ENCODE assay signal across 23 mouse cellular contexts in genomic region chr5:127217725-127218124, GRCm38 (mm10). TPM values are rescaled to one million over a fixed set of nuclear protein-coding genes. Genes with fewer than 3 reads are reported as not detected.
DNase-seq lines count a peak whose midpoint lies in the region; ATAC-seq and TF ChIP-seq lines count a peak whose summit lies in the region.
"Had no signal": no experiment of that assay in that cellular context is flagged by ENCODE, and none has a peak within 500 bp of the region (broad histone marks: within the 10 kb centered on the region; RNA-seq: fewer than 3 reads in every experiment).

No protein-coding gene starts in this region.

- intact Hi-C loops in heart, adult 2 months (cut with DNase I) = no loop called here
- intact Hi-C loops in heart, postnatal 14 days (cut with DNase I) = no loop called here

- no peak for DNase-seq in heart, adult 2 months
- no peak for DNase-seq in heart, postnatal 14 days
- no peak for DNase-seq in liver, embryonic 14.5 days (ENCODE audit: low read depth in 3 of 3, low spot score in 3 of 3)
- no peak for DNase-seq in liver, postnatal 0 days
- peak; percentile 41 for DNase-seq in ES-CJ7 (ENCODE audit: low read depth, low spot score)
- no peak for DNase-seq in thymus, adult 18-20 months
- DNase-seq in thymus, postnatal 0 days (ENCODE audit: low spot score) = no peak
- DNase-seq: adrenal gland, postnatal 25 days; B cell, adult 2 months; cerebellum, postnatal 10 days; heart, postnatal 10 days; kidney, adult 11 months; liver, embryonic 13.5 days; lung, postnatal 36 days; midbrain, embryonic 14.5 days; right cerebral cortex, postnatal 14 days had no signal

- no peaks in the 10 kb centered on the region for H3K36me3 ChIP-seq in heart, adult 2 months (ENCODE audit: control insufficient read depth, insufficient read depth, low read length)
- no peaks in the 10 kb centered on the region for H3K36me3 ChIP-seq in liver, embryonic 14.5 days (replicated peaks; ENCODE audit: control insufficient read depth, insufficient read depth, low read depth)
- H3K36me3 ChIP-seq in liver, postnatal 0 days (replicated peaks; ENCODE audit: insufficient read depth, low read length) = no peaks in the 10 kb centered on the region
- H3K36me3 ChIP-seq in E14TG2a.4 (ENCODE audit: insufficient read depth, low read length) = no peaks in the 10 kb centered on the region
- H3K36me3 ChIP-seq: forebrain, embryonic 10.5 days; heart, embryonic 12.5 days; kidney, embryonic 15.5 days; liver, embryonic 13.5 days; neural tube, embryonic 12.5 days had no signal

- no peak overlapping the region for H3K27ac ChIP-seq in heart, adult 2 months
- H3K27ac ChIP-seq in liver, embryonic 14.5 days = no peak overlapping the region
- no peak overlapping the region for H3K27ac ChIP-seq in liver, postnatal 0 days (ENCODE audit: low read depth)
- H3K27ac ChIP-seq: forebrain, embryonic 10.5 days; kidney, embryonic 15.5 days; liver, embryonic 13.5 days; neural tube, embryonic 12.5 days had no signal

- no peak overlapping the region for H3K9ac ChIP-seq in heart, adult 2 months (ENCODE audit: low read depth, low read length)
- H3K9ac ChIP-seq in liver, embryonic 14.5 days (replicated peaks) = no peak overlapping the region
- H3K9ac ChIP-seq in liver, postnatal 0 days (replicated peaks) = no peak overlapping the region
- H3K9ac ChIP-seq: heart, embryonic 12.5 days; kidney, embryonic 15.5 days; liver, embryonic 13.5 days; neural tube, embryonic 12.5 days had no signal

- no peak overlapping the region for H3K4me3 ChIP-seq in heart, adult 2 months
- H3K4me3 ChIP-seq in liver, embryonic 14.5 days (ENCODE audit: insufficient read depth in 1 of 2, low read depth in 2 of 2, low read length in 2 of 2) = no peak overlapping the region
- H3K4me3 ChIP-seq in liver, postnatal 0 days (ENCODE audit: low read depth, low read length) = no peak overlapping the region
- H3K4me3 ChIP-seq in E14TG2a.4 (replicated peaks; ENCODE audit: low read length) = no peak overlapping the region
- H3K4me3 ChIP-seq: forebrain, embryonic 10.5 days; heart, embryonic 12.5 days; kidney, embryonic 15.5 days; liver, embryonic 13.5 days; megakaryocyte, embryonic 14.5 days; neural tube, embryonic 12.5 days had no signal

- no peaks in the 10 kb centered on the region for H3K79me2 ChIP-seq in heart, adult 2 months (replicated peaks; ENCODE audit: control insufficient read depth, insufficient read depth, low read length)

- H3K4me2 ChIP-seq in liver, embryonic 14.5 days (ENCODE audit: low read depth) = no peak overlapping the region
- H3K4me2 ChIP-seq in liver, postnatal 0 days (ENCODE audit: low read depth, low read length) = no peak overlapping the region
- H3K4me2 ChIP-seq: heart, embryonic 12.5 days; kidney, embryonic 15.5 days; liver, embryonic 13.5 days; neural tube, embryonic 12.5 days had no signal

- no peaks in the 10 kb centered on the region for H3K9me3 ChIP-seq in liver, embryonic 14.5 days (ENCODE audit: control insufficient read depth, low read length)
- 0 out of 2 replicates have a peak, but pooled peaks cover 9% of the 10 kb centered on the region for H3K9me3 ChIP-seq in liver, postnatal 0 days (ENCODE audit: low read length)
- peaks cover 15% of the 10 kb centered on the region for H3K9me3 ChIP-seq in E14TG2a.4 (ENCODE audit: low read length)

- no peaks in the 10 kb centered on the region for H3K4me1 ChIP-seq in heart, adult 2 months (ENCODE audit: control insufficient read depth, insufficient read depth, low read length)
- H3K4me1 ChIP-seq in liver, embryonic 14.5 days (replicated peaks; ENCODE audit: control insufficient read depth in 2 of 2, insufficient read depth in 2 of 2, low read length in 1 of 2) = no peaks in the 10 kb centered on the region
- no peaks in the 10 kb centered on the region for H3K4me1 ChIP-seq in liver, postnatal 0 days (ENCODE audit: insufficient read depth)
- peaks cover 4% of the 10 kb centered on the region for H3K4me1 ChIP-seq in E14TG2a.4 (replicated peaks; ENCODE audit: low read depth, low read length)
- H3K4me1 ChIP-seq: heart, embryonic 12.5 days; kidney, embryonic 15.5 days; liver, embryonic 13.5 days; megakaryocyte, embryonic 14.5 days; neural tube, embryonic 12.5 days had no signal

- no peak for TF ChIP-seq EP300 in heart, adult 2 months (IDR thresholded peaks at IDR 0.05; ENCODE audit: insufficient read depth, low read depth, low read length)
- no peak for TF ChIP-seq EP300 in liver, embryonic 14.5 days (IDR thresholded peaks at IDR 0.05; ENCODE audit: low read depth)
- TF ChIP-seq EP300 in liver, postnatal 0 days (IDR thresholded peaks at IDR 0.05; ENCODE audit: low read depth) = no peak

- no peak for TF ChIP-seq POLR2A in heart, adult 2 months (IDR thresholded peaks at IDR 0.05; ENCODE audit: insufficient read depth, low read depth, low read length)

- H3K27me3 ChIP-seq in heart, adult 2 months (ENCODE audit: control insufficient read depth, insufficient read depth, low read length) = no peaks in the 10 kb centered on the region
- no peaks in the 10 kb centered on the region for H3K27me3 ChIP-seq in liver, embryonic 14.5 days (ENCODE audit: control insufficient read depth, insufficient read depth, low read length)
- H3K27me3 ChIP-seq in liver, postnatal 0 days (ENCODE audit: insufficient read depth, low read length) = no peaks in the 10 kb centered on the region
- peaks cover 8% of the 10 kb centered on the region for H3K27me3 ChIP-seq in E14TG2a.4 (ENCODE audit: insufficient read depth, low read length)
- H3K27me3 ChIP-seq: CH12.LX; heart, embryonic 12.5 days; kidney, embryonic 15.5 days; liver, embryonic 13.5 days; megakaryocyte, embryonic 14.5 days; neural tube, embryonic 12.5 days had no signal

- 0 out of 2 replicates have a peak, but pooled peaks have one; percentile 15 for TF ChIP-seq CTCF in heart, adult 2 months (IDR thresholded peaks at IDR 0.05)
- TF ChIP-seq CTCF in liver, embryonic 14.5 days (IDR thresholded peaks at IDR 0.05; ENCODE audit: low read depth) = peak; percentile 44
- no peak for TF ChIP-seq CTCF in liver, postnatal 0 days (IDR thresholded peaks at IDR 0.05; ENCODE audit: low read depth)
- peak; percentile 37 for TF ChIP-seq CTCF in E14TG2a.4 (conservative IDR thresholded peaks at IDR 0.05; ENCODE audit: low read length)

- 64% methylated on average over 6 of the region's 6 CpGs for WGBS in heart, adult 2 months
- WGBS in liver, embryonic 14.5 days (ENCODE audit: insufficient replicate concordance) = 49% methylated on average over 6 of the region's 6 CpGs
- WGBS in liver, postnatal 0 days (ENCODE audit: insufficient replicate concordance) = 63% methylated on average over 6 of the region's 6 CpGs

- ATAC-seq in liver, embryonic 14.5 days (ENCODE audit: insufficient read depth) = no peak
- no peak for ATAC-seq in liver, postnatal 0 days

RNA-seq across cellular contexts. Expression of gene Tmem132c, which starts 23.9 kb away (rescaled TPM):
- under 1 TPM in 1 of 2 experiments, not detected in 1; 0.14 TPM for total RNA-seq in heart, adult 2 months (2021)
- polyA plus RNA-seq in heart, adult 2 months (2012; rRNA removed) = 0.43 and 0.53 TPM in 2 replicates
- under 1 TPM; 0.17 to 0.33 TPM for total RNA-seq in heart, postnatal 14 days (2021)
- polyA plus RNA-seq in liver, embryonic 14.5 days (2012; rRNA removed) = 0.05 and 0.08 TPM in 2 replicates
- polyA plus RNA-seq in liver, embryonic 14.5 days (2014; fragmentation: Nextera tagmentation; extraction: Ambion mirVana) = 0.03 TPM in 1 of 2 replicates, not detected in the other
- polyA plus RNA-seq in liver, postnatal 0 days (2015; fragmentation: Nextera tagmentation; extraction: Ambion mirVana) = 0.02 and 0.04 TPM in 2 replicates
- 0.26 and 0.51 TPM in 2 replicates for polyA plus RNA-seq in thymus, postnatal 0 days (2015; fragmentation: Nextera tagmentation; extraction: Ambion mirVana)
- total RNA-seq: CH12.LX had no signal
